Mouse (Mus musculus): Measurements from ENCODE around the gene Btbd35f3.
"Not testable (repeated sequence)": the region's sequence is repeated elsewhere in the genome, so short reads cannot be mapped to it uniquely, and the experiment has no call there.

Btbd35f3 gene

DNA sequence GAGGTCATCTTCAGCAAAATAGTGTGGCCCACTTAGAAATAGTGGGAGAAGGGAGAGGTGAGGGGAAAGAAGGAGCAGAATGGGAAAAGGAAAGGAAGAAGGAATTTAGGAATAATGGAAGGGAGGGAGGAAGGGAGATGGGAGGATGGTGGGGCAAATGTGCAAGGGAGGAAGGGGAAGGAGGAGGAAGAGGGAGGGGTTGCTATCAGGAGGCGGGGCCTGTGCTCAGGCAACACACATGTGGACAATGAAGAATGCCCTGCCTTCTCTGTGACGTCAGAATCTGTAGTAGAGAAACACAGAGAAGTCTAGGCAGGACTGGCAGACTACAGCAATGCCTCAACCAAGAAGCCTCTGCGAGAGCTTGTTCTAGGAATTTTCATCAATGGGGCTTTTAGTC is at the start of gene Btbd35f3:
TSS of gene Btbd35f3 (plus strand) at position 301 of the 400 bp plus-strand sequence.
- not testable (repeated sequence) for DNase-seq (ENCODE audit: low read depth)
